ENCODE assay signal across 11 mouse cellular contexts in the genomic region with DNA sequence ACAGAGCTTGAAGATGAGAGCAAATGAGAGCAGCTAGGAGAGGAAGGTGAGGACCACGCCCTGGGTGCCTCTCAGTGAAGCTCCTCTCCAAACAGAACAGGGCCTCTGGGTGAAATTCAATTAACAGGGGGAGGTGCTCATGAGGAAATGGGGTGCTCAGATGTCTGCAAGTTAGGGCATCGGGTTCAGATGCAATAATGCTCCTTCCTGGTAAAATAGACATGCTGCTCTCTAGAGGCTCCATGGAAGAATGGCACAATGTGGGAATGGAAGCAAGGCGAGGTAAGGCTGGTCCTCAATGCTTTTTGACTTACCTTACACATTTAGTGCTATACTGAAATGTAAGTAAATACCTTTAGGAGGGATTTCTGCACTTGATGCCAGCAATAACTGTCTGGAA.
DNase-seq lines count a peak whose midpoint lies in the region; ATAC-seq and TF ChIP-seq lines count a peak whose summit lies in the region.
"Had no signal": no experiment of that assay in that cellular context is flagged by ENCODE, and none has a peak within 500 bp of the region (broad histone marks: within the 10 kb centered on the region; RNA-seq: fewer than 3 reads in every experiment).

No protein-coding gene starts in this region.

- peaks cover 1% of the 10 kb centered on the region; the same call in 1 of the 2 replicates for H3K4me1 ChIP-seq in heart, adult 2 months (ENCODE audit: control insufficient read depth, insufficient read depth, low read length)
- H3K4me1 ChIP-seq in heart, embryonic 11.5 days (ENCODE audit: control insufficient read depth, insufficient read depth, low read length), result no peaks in the 10 kb centered on the region
- H3K4me1 ChIP-seq in liver, postnatal 0 days (ENCODE audit: insufficient read depth), result no peaks in the 10 kb centered on the region
- H3K4me1 ChIP-seq in liver, embryonic 12.5 days, result no peaks in the 10 kb centered on the region
- H3K4me1 ChIP-seq in limb, embryonic 10.5 days, result peaks cover 31% of the 10 kb centered on the region
- H3K4me1 ChIP-seq: heart, embryonic 15.5 days had no signal

- no peaks in the 10 kb centered on the region for H3K9me3 ChIP-seq in heart, embryonic 11.5 days (replicated peaks; ENCODE audit: control insufficient read depth, low read length)
- H3K9me3 ChIP-seq in liver, postnatal 0 days (ENCODE audit: low read length), result no peaks in the 10 kb centered on the region
- H3K9me3 ChIP-seq in liver, embryonic 12.5 days (replicated peaks), result no peaks in the 10 kb centered on the region
- no peaks in the 10 kb centered on the region for H3K9me3 ChIP-seq in limb, embryonic 10.5 days (replicated peaks)
- H3K9me3 ChIP-seq: heart, embryonic 15.5 days had no signal

- H3K36me3 ChIP-seq in heart, adult 2 months (ENCODE audit: control insufficient read depth, insufficient read depth, low read length), result no peaks in the 10 kb centered on the region
- no peaks in the 10 kb centered on the region for H3K36me3 ChIP-seq in heart, embryonic 11.5 days (ENCODE audit: control insufficient read depth, insufficient read depth, low read length)
- no peaks in the 10 kb centered on the region for H3K36me3 ChIP-seq in liver, postnatal 0 days (replicated peaks; ENCODE audit: insufficient read depth, low read length)
- H3K36me3 ChIP-seq in liver, embryonic 12.5 days, result no peaks in the 10 kb centered on the region
- H3K36me3 ChIP-seq in limb, embryonic 10.5 days, result no peaks in the 10 kb centered on the region
- H3K36me3 ChIP-seq: heart, embryonic 15.5 days had no signal

- no peak for TF ChIP-seq POLR2A in heart, adult 2 months (IDR thresholded peaks at IDR 0.05; ENCODE audit: insufficient read depth, low read depth, low read length)

- 40% methylated on average over 3 of the region's 3 CpGs for WGBS in heart, adult 2 months
- WGBS in heart, embryonic 11.5 days (ENCODE audit: insufficient replicate concordance), result 15% methylated on average over 3 of the region's 3 CpGs
- WGBS in liver, postnatal 0 days (ENCODE audit: insufficient replicate concordance), result 38% methylated on average over 3 of the region's 3 CpGs
- 20% methylated on average over 3 of the region's 3 CpGs for WGBS in liver, embryonic 12.5 days (ENCODE audit: insufficient replicate concordance)
- WGBS in limb, embryonic 10.5 days, result 17% methylated on average over 3 of the region's 3 CpGs

- H3K79me2 ChIP-seq in heart, adult 2 months (replicated peaks; ENCODE audit: control insufficient read depth, insufficient read depth, low read length), result no peaks in the 10 kb centered on the region

- H3K27me3 ChIP-seq in heart, adult 2 months (ENCODE audit: control insufficient read depth, insufficient read depth, low read length), result no peaks in the 10 kb centered on the region
- no peaks in the 10 kb centered on the region for H3K27me3 ChIP-seq in heart, embryonic 11.5 days (ENCODE audit: control insufficient read depth, insufficient read depth, low read length)
- no peaks in the 10 kb centered on the region for H3K27me3 ChIP-seq in liver, postnatal 0 days (ENCODE audit: insufficient read depth, low read length)
- H3K27me3 ChIP-seq in liver, embryonic 12.5 days (replicated peaks), result no peaks in the 10 kb centered on the region
- no peaks in the 10 kb centered on the region for H3K27me3 ChIP-seq in limb, embryonic 10.5 days (ENCODE audit: low read depth, poor library complexity, severe bottlenecking)
- H3K27me3 ChIP-seq: heart, embryonic 15.5 days had no signal

- no peak for DNase-seq in heart, adult 2 months
- DNase-seq in liver, postnatal 0 days, result no peak
- DNase-seq in Muller cell, postnatal 12 days (ENCODE audit: inconsistent ontology term), result peak; percentile 14
- DNase-seq in limb, embryonic 10.5 days (ENCODE audit: low spot score), result peak; percentile 32
- no peak for DNase-seq in urinary bladder, postnatal 4 days (ENCODE audit: low spot score in 2 of 2)
- DNase-seq: liver; lung, postnatal 36 days had no signal

- intact Hi-C loops in heart, adult 2 months (cut with DNase I), result loop anchor here (5.0 to 10.0 kb wide), 2 partner anchors 126 to 449 kb away; no protein-coding TSS in a partner anchor

- no peak overlapping the region for H3K9ac ChIP-seq in heart, adult 2 months (ENCODE audit: low read depth, low read length)
- H3K9ac ChIP-seq in heart, embryonic 11.5 days (ENCODE audit: low read depth, low read length), result no peak overlapping the region
- H3K9ac ChIP-seq in liver, postnatal 0 days (replicated peaks), result no peak overlapping the region
- no peak overlapping the region for H3K9ac ChIP-seq in liver, embryonic 12.5 days
- H3K9ac ChIP-seq: heart, embryonic 15.5 days had no signal

- TF ChIP-seq EP300 in heart, adult 2 months (IDR thresholded peaks at IDR 0.05; ENCODE audit: insufficient read depth, low read depth, low read length), result no peak
- TF ChIP-seq EP300 in liver, postnatal 0 days (IDR thresholded peaks at IDR 0.05; ENCODE audit: low read depth), result no peak

- no peak overlapping the region for H3K4me2 ChIP-seq in heart, embryonic 11.5 days
- H3K4me2 ChIP-seq in liver, postnatal 0 days (ENCODE audit: low read depth, low read length), result no peak overlapping the region
- no peak overlapping the region for H3K4me2 ChIP-seq in liver, embryonic 12.5 days
- H3K4me2 ChIP-seq: heart, embryonic 15.5 days had no signal

- no peak overlapping the region for H3K4me3 ChIP-seq in heart, adult 2 months
- H3K4me3 ChIP-seq in heart, embryonic 11.5 days (ENCODE audit: low read depth, low read length), result no peak overlapping the region
- H3K4me3 ChIP-seq in liver, postnatal 0 days (ENCODE audit: low read depth, low read length), result no peak overlapping the region
- H3K4me3 ChIP-seq in liver, embryonic 12.5 days, result no peak overlapping the region
- no peak overlapping the region for H3K4me3 ChIP-seq in limb, embryonic 10.5 days
- H3K4me3 ChIP-seq: heart, embryonic 15.5 days had no signal

- peak; percentile 67 for TF ChIP-seq CTCF in heart, adult 2 months (IDR thresholded peaks at IDR 0.05)
- 0 out of 2 replicates have a peak, but pooled peaks have one; percentile 25 for TF ChIP-seq CTCF in liver, postnatal 0 days (IDR thresholded peaks at IDR 0.05; ENCODE audit: low read depth)

- H3K27ac ChIP-seq in heart, adult 2 months, result no peak overlapping the region
- H3K27ac ChIP-seq in heart, embryonic 11.5 days (ENCODE audit: low read depth, low read length), result no peak overlapping the region
- no peak overlapping the region for H3K27ac ChIP-seq in liver, postnatal 0 days (ENCODE audit: low read depth)
- H3K27ac ChIP-seq in liver, embryonic 12.5 days, result no peak overlapping the region
- 0 out of 2 replicates have a peak overlapping the region, but pooled peaks have one; percentile 12 for H3K27ac ChIP-seq in limb, embryonic 10.5 days
- H3K27ac ChIP-seq: heart, embryonic 15.5 days had no signal

- ATAC-seq in heart, embryonic 11.5 days (replicated peaks; ENCODE audit: insufficient number of reproducible peaks, low FRiP score, low TSS enrichment), result no peak
- no peak for ATAC-seq in liver, postnatal 0 days
- no peak for ATAC-seq in liver, embryonic 12.5 days
- ATAC-seq: inflammation-experienced regulatory T-cells, adult 6 months had no signal

Comparison
In these comparisons a context has a peak if more than half of its experiments do, and no peak if none do; other contexts are left out.
1. DNase-seq: peak in Muller cell, postnatal 12 days (single experiment) and limb, embryonic 10.5 days (single experiment); none in heart, adult 2 months (0 of 2), liver, postnatal 0 days (single experiment) and urinary bladder, postnatal 4 days (0 of 2).